Mouse (Mus musculus) left cerebral cortex, postnatal 4 days (tissue): ENCODE measurements around the gene Rab40c. TPM values are rescaled to one million over a fixed set of nuclear protein-coding genes. Genes with fewer than 3 reads are reported as not detected.
A peak's percentile ranks its signal among the peaks of the same experiment; 100 is the strongest.

Experiments used
- DNase-seq: peaks from one replicate; pipeline ENCODE4 v3.0.0-alpha.2; 2022
- intact Hi-C: fragments of 180-260 bp; cut with DNase I; formaldehyde crosslinking; loops from one replicate; pipeline ENCODE4 v1.15.1; 2025
- total RNA-seq, 2 experiments: library from RNA; stranded (reverse); gene quantifications; 2 replicates each; pipeline ENCODE4 v1.2.3; 2021

Rab40c gene
- 10 to 100 TPM; 47.0 to 47.2 TPM for total RNA-seq

GRCm38 (mm10) chr17:25919144-25919785 lies at the start of gene Rab40c:
Gene Rab40c, minus strand, starts transcription at chr17:25919727.
- DNase-seq: peak; percentile 46
- intact Hi-C loops: no loop called here

GRCm38 (mm10) chr17:25968176-25968575 lies 48.6 kb upstream of the Rab40c start:
- intact Hi-C loops: no loop called here
- no peak for DNase-seq

- intact Hi-C loops: no loop called here
Measured at GRCm38 (mm10) chr17:25967652-25968051, 48.1 kb upstream of the Rab40c start.

GRCm38 (mm10) chr17:25964271-25964670 lies 44.7 kb upstream of the Rab40c start:
- intact Hi-C loops: no loop called here
- no peak for DNase-seq

More at GRCm38 (mm10) chr17:25967652-25968051, 48.1 kb upstream of the Rab40c start:
- DNase-seq: no peak

- no peak for DNase-seq
- intact Hi-C loops: no loop called here
Measured at GRCm38 (mm10) chr17:25962413-25962905, 42.9 kb upstream of the Rab40c start.

GRCm38 (mm10) chr17:25961566-25961965 lies 42.0 kb upstream of the Rab40c start:
- DNase-seq: no peak
- intact Hi-C loops: no loop called here

GRCm38 (mm10) chr17:25959630-25960467 lies 40.3 kb upstream of the Rab40c start:
- DNase-seq: no peak
- intact Hi-C loops: no loop called here

- peak; percentile 69 for DNase-seq
- intact Hi-C loops: no loop called here
Measured at GRCm38 (mm10) chr17:25958771-25959494, 39.4 kb upstream of the Rab40c start.

- peak; percentile 93 for DNase-seq
- intact Hi-C loops: no loop called here
Measured at GRCm38 (mm10) chr17:25957586-25958051, 38.1 kb upstream of the Rab40c start.

GRCm38 (mm10) chr17:25956631-25957030 lies 37.1 kb upstream of the Rab40c start:
- peak; percentile 58 for DNase-seq
- intact Hi-C loops: no loop called here

GRCm38 (mm10) chr17:25956201-25956600 lies 36.7 kb upstream of the Rab40c start:
- peak; percentile 89 for DNase-seq
- intact Hi-C loops: no loop called here

- intact Hi-C loops: no loop called here
- DNase-seq: no peak
Measured at GRCm38 (mm10) chr17:25955736-25956135, 36.2 kb upstream of the Rab40c start.

GRCm38 (mm10) chr17:25954671-25955070 lies 35.1 kb upstream of the Rab40c start:
- intact Hi-C loops: no loop called here
- DNase-seq: no peak

GRCm38 (mm10) chr17:25953161-25953560 lies 33.6 kb upstream of the Rab40c start:
- intact Hi-C loops: no loop called here
- DNase-seq: peak; percentile 69

GRCm38 (mm10) chr17:25951803-25952623 lies 32.5 kb upstream of the Rab40c start, which contains the start of gene A930017K11Rik:
Gene A930017K11Rik, minus strand, starts transcription at chr17:25952565.
- DNase-seq: no peak
- intact Hi-C loops: no loop called here

GRCm38 (mm10) chr17:25951225-25951802 lies 31.8 kb upstream of the Rab40c start:
- DNase-seq: peak; percentile 67
- intact Hi-C loops: no loop called here

GRCm38 (mm10) chr17:25950706-25951105 lies 31.2 kb upstream of the Rab40c start:
- intact Hi-C loops: no loop called here

GRCm38 (mm10) chr17:25949981-25950380 lies 30.5 kb upstream of the Rab40c start:
- intact Hi-C loops: no loop called here

More at GRCm38 (mm10) chr17:25950706-25951105, 31.2 kb upstream of the Rab40c start:
- DNase-seq: no peak

GRCm38 (mm10) chr17:25948051-25948450 lies 28.5 kb upstream of the Rab40c start:
- peak; percentile 55 for DNase-seq
- intact Hi-C loops: no loop called here

More at GRCm38 (mm10) chr17:25949981-25950380, 30.5 kb upstream of the Rab40c start:
- DNase-seq: peak; percentile 61

GRCm38 (mm10) chr17:25947576-25947975 lies 28.0 kb upstream of the Rab40c start:
- intact Hi-C loops: no loop called here
- DNase-seq: no peak
